Mouse (Mus musculus) E14TG2a.4 (cell line): ENCODE data around the gene Gabrd.

Experiments used
- CTCF ChIP-seq: conservative IDR thresholded peaks from 2 replicates; pipeline ENCODE4 v1.5.1; 2014; ENCODE audit warnings: low read length
- POU5F1 ChIP-seq: IDR thresholded peaks from 2 replicates; pipeline ENCODE4 v1.6.1; 2014; ENCODE audit warnings: low read length, borderline replicate concordance

- no peak for TF ChIP-seq CTCF
- no peak for TF ChIP-seq POU5F1
Measured at GRCm38 (mm10) chr4:155442808-155443207, 44.9 kb upstream of the Gabrd start.
